Comparison of ENCODE assay signal across 17 mouse cellular contexts in the genomic region with DNA sequence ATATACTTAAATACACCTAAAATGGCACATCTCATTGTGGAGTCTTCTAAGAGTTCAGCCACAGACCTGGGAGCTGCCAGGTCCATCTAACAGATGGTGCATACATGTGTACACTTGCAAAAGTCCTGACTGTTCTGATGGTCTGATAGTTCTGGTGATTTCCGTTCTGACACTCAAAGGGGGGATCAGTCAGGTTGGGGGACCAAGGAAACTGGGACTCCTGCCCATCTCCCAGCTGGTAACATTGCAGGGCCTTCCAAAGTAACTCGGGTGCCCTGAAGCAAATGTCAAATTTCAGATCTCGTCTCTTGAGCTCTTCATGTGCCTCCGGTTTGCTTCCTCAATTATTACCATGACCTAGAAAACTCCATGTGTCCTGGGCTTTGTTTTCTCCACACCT. TPM values are rescaled to one million over a fixed set of nuclear protein-coding genes. Genes with fewer than 3 reads are reported as not detected.
DNase-seq lines count a peak whose midpoint lies in the region; ATAC-seq and TF ChIP-seq lines count a peak whose summit lies in the region.
"Had no signal": no experiment of that assay in that cellular context is flagged by ENCODE, and none has a peak within 500 bp of the region (broad histone marks: within the 10 kb centered on the region; RNA-seq: fewer than 3 reads in every experiment).

No protein-coding gene starts in this region.

- peaks cover 10% of the 10 kb centered on the region for H3K36me3 ChIP-seq in heart, adult 2 months (ENCODE audit: control insufficient read depth, insufficient read depth, low read length)
- H3K36me3 ChIP-seq in heart, embryonic 11.5 days (ENCODE audit: control insufficient read depth, insufficient read depth, low read length) = no peaks in the 10 kb centered on the region
- H3K36me3 ChIP-seq: embryonic facial prominence, embryonic 12.5 days; forebrain, embryonic 15.5 days; heart, embryonic 12.5 days; hindbrain, embryonic 15.5 days had no signal

- no peaks in the 10 kb centered on the region for H3K27me3 ChIP-seq in heart, adult 2 months (ENCODE audit: control insufficient read depth, insufficient read depth, low read length)
- no peaks in the 10 kb centered on the region for H3K27me3 ChIP-seq in heart, embryonic 11.5 days (ENCODE audit: control insufficient read depth, insufficient read depth, low read length)
- H3K27me3 ChIP-seq: embryonic facial prominence, embryonic 12.5 days; forebrain, embryonic 15.5 days; heart, embryonic 12.5 days; hindbrain, embryonic 15.5 days had no signal

- no peak overlapping the region for H3K9ac ChIP-seq in heart, adult 2 months (ENCODE audit: low read depth, low read length)
- no peak overlapping the region for H3K9ac ChIP-seq in heart, embryonic 11.5 days (ENCODE audit: low read depth, low read length)
- H3K9ac ChIP-seq: embryonic facial prominence, embryonic 12.5 days; forebrain, embryonic 15.5 days; heart, embryonic 12.5 days; hindbrain, embryonic 15.5 days had no signal

- intact Hi-C loops in heart, adult 2 months (cut with DNase I) = no loop called here

- no peak overlapping the region for H3K4me3 ChIP-seq in heart, adult 2 months
- H3K4me3 ChIP-seq in heart, embryonic 11.5 days (ENCODE audit: low read depth, low read length) = no peak overlapping the region
- H3K4me3 ChIP-seq: embryonic facial prominence, embryonic 12.5 days; forebrain, embryonic 15.5 days; heart, embryonic 12.5 days; hindbrain, embryonic 15.5 days had no signal

- peaks cover 45% of the 10 kb centered on the region for H3K4me1 ChIP-seq in heart, adult 2 months (ENCODE audit: control insufficient read depth, insufficient read depth, low read length)
- H3K4me1 ChIP-seq in heart, embryonic 11.5 days (ENCODE audit: control insufficient read depth, insufficient read depth, low read length) = peaks cover 53% of the 10 kb centered on the region

- H3K27ac ChIP-seq in heart, adult 2 months = peak overlapping the region; percentile 47
- H3K27ac ChIP-seq in heart, embryonic 11.5 days (ENCODE audit: low read depth, low read length) = no peak overlapping the region
- H3K27ac ChIP-seq: embryonic facial prominence, embryonic 12.5 days; forebrain, embryonic 15.5 days; hindbrain, embryonic 15.5 days had no signal

- H3K79me2 ChIP-seq in heart, adult 2 months (replicated peaks; ENCODE audit: control insufficient read depth, insufficient read depth, low read length) = peaks cover 5% of the 10 kb centered on the region; the same call in 1 of the 2 replicates

- DNase-seq in cerebellum, postnatal 10 days = peak; percentile 40 to 48
- no peak for DNase-seq in cerebellum, adult 8-10 months
- DNase-seq in heart, adult 2 months = no peak
- DNase-seq in lung, postnatal 14 days = peak; percentile 54
- no peak for DNase-seq in lung, adult 18-20 months
- no peak for DNase-seq in kidney, adult 11 months
- DNase-seq: adrenal gland, adult 2 months; adrenal gland, postnatal 25 days; cerebellum, adult 11 months; gastrocnemius, postnatal 10 days; heart, postnatal 36 days; kidney, adult 8-10 months had no signal

- TF ChIP-seq POLR2A in heart, adult 2 months (IDR thresholded peaks at IDR 0.05; ENCODE audit: insufficient read depth, low read depth, low read length) = no peak

- H3K9me3 ChIP-seq in heart, embryonic 11.5 days (replicated peaks; ENCODE audit: control insufficient read depth, low read length) = no peaks in the 10 kb centered on the region
- H3K9me3 ChIP-seq: embryonic facial prominence, embryonic 12.5 days; forebrain, embryonic 15.5 days; hindbrain, embryonic 15.5 days had no signal

- 71% methylated on average over 4 of the region's 4 CpGs for WGBS in heart, adult 2 months
- 81% methylated on average over 4 of the region's 4 CpGs for WGBS in heart, embryonic 11.5 days (ENCODE audit: insufficient replicate concordance)

- no peak for TF ChIP-seq CTCF in heart, adult 2 months (IDR thresholded peaks at IDR 0.05)

- no peak for TF ChIP-seq EP300 in heart, adult 2 months (IDR thresholded peaks at IDR 0.05; ENCODE audit: insufficient read depth, low read depth, low read length)

- no peak overlapping the region for H3K4me2 ChIP-seq in heart, embryonic 11.5 days
- H3K4me2 ChIP-seq: embryonic facial prominence, embryonic 12.5 days; forebrain, embryonic 15.5 days; heart, embryonic 12.5 days; hindbrain, embryonic 15.5 days had no signal

- no peak for ATAC-seq in heart, embryonic 11.5 days (replicated peaks; ENCODE audit: insufficient number of reproducible peaks, low FRiP score, low TSS enrichment)
- ATAC-seq: forebrain, embryonic 15.5 days had no signal

RNA-seq across cellular contexts. Expression of gene Sgms1, which starts 13.5 kb away (rescaled TPM):
- total RNA-seq in heart, adult 2 months (2021) = 10 to 100 TPM; 60.5 to 62.1 TPM
- 27.0 and 42.5 TPM in 2 replicates for polyA plus RNA-seq in heart, adult 2 months (2012; rRNA removed)
- 36.8 and 40.6 TPM in 2 replicates for polyA plus RNA-seq in heart, embryonic 11.5 days (2014; fragmentation: Nextera tagmentation; extraction: Ambion mirVana)

Comparison
In these comparisons a context has a peak if more than half of its experiments do, and no peak if none do; other contexts are left out.
1. DNase-seq: peak in cerebellum, postnatal 10 days (2 of 2) and lung, postnatal 14 days (single experiment); none in cerebellum, adult 8-10 months (single experiment), heart, adult 2 months (0 of 2), lung, adult 18-20 months (0 of 2) and kidney, adult 11 months (single experiment).